Mouse (Mus musculus): ENCODE data around the gene Pigs.

Pigs gene

GRCm38 (mm10) chr11:78358330-78359007, 30.3 kb downstream of the Pigs start:
- in situ Hi-C loops (cut with MboI; ENCODE audit: unreplicated experiment in 2 of 2) = no loop called here

- in situ Hi-C loops (cut with MboI; ENCODE audit: unreplicated experiment in 2 of 2) = loop anchor here in 1 of 2 experiments (5.0 kb wide), 1 partner anchor 42 kb away; no protein-coding TSS in a partner anchor
Measured at GRCm38 (mm10) chr11:78360125-78360788, 32.0 kb downstream of the Pigs start.

GRCm38 (mm10) chr11:78360789-78361131, 32.5 kb downstream of the Pigs start:
- in situ Hi-C loops (cut with MboI; ENCODE audit: unreplicated experiment in 2 of 2) = loop anchor here in 1 of 2 experiments (5.0 kb wide), 1 partner anchor 42 kb away; no protein-coding TSS in a partner anchor

GRCm38 (mm10) chr11:78363309-78364007, 35.2 kb downstream of the Pigs start:
- in situ Hi-C loops (cut with MboI; ENCODE audit: unreplicated experiment in 2 of 2) = loop anchor here in 1 of 2 experiments (5.0 kb wide), 1 partner anchor 39 kb away; no protein-coding TSS in a partner anchor

- in situ Hi-C loops (cut with MboI; ENCODE audit: unreplicated experiment in 2 of 2) = loop anchor here in 1 of 2 experiments (5.0 kb wide), 1 partner anchor 38 kb away; no protein-coding TSS in a partner anchor
Measured at GRCm38 (mm10) chr11:78364103-78364502, 35.9 kb downstream of the Pigs start.

- in situ Hi-C loops (cut with MboI; ENCODE audit: unreplicated experiment in 2 of 2) = loop anchor here in 1 of 2 experiments (5.0 kb wide), 1 partner anchor 35 kb away; no protein-coding TSS in a partner anchor
Measured at GRCm38 (mm10) chr11:78367456-78368225, 39.4 kb downstream of the Pigs start.

- in situ Hi-C loops (cut with MboI; ENCODE audit: unreplicated experiment in 2 of 2) = no loop called here
Measured at GRCm38 (mm10) chr11:78370389-78370788, 42.2 kb downstream of the Pigs start.

- in situ Hi-C loops (cut with MboI; ENCODE audit: unreplicated experiment in 2 of 2) = no loop called here
Measured at GRCm38 (mm10) chr11:78371711-78372110, 43.5 kb downstream of the Pigs start.

- in situ Hi-C loops (cut with MboI; ENCODE audit: unreplicated experiment in 2 of 2) = no loop called here
Measured at GRCm38 (mm10) chr11:78372166-78372565, 44.0 kb downstream of the Pigs start.

GRCm38 (mm10) chr11:78372610-78373009, 44.4 kb downstream of the Pigs start:
- in situ Hi-C loops (cut with MboI; ENCODE audit: unreplicated experiment in 2 of 2) = no loop called here

- in situ Hi-C loops (cut with MboI; ENCODE audit: unreplicated experiment in 2 of 2) = no loop called here
Measured at GRCm38 (mm10) chr11:78374147-78374546, 45.9 kb downstream of the Pigs start.

GRCm38 (mm10) chr11:78377549-78378159, 49.4 kb downstream of the Pigs start:
- in situ Hi-C loops (cut with MboI; ENCODE audit: unreplicated experiment in 2 of 2) = no loop called here

GRCm38 (mm10) chr11:78380351-78380750, 52.1 kb downstream of the Pigs start:
- in situ Hi-C loops (cut with MboI; ENCODE audit: unreplicated experiment in 2 of 2) = no loop called here

- in situ Hi-C loops (cut with MboI; ENCODE audit: unreplicated experiment in 2 of 2) = no loop called here
Measured at GRCm38 (mm10) chr11:78380996-78381395, 52.8 kb downstream of the Pigs start.

GRCm38 (mm10) chr11:78382286-78382685, 54.1 kb downstream of the Pigs start:
- in situ Hi-C loops (cut with MboI; ENCODE audit: unreplicated experiment in 2 of 2) = no loop called here

GRCm38 (mm10) chr11:78382701-78383100, 54.5 kb downstream of the Pigs start:
- in situ Hi-C loops (cut with MboI; ENCODE audit: unreplicated experiment in 2 of 2) = no loop called here

GRCm38 (mm10) chr11:78385776-78386175, 57.6 kb downstream of the Pigs start:
- in situ Hi-C loops (cut with MboI; ENCODE audit: unreplicated experiment in 2 of 2) = no loop called here

GRCm38 (mm10) chr11:78386508-78387043, 58.4 kb downstream of the Pigs start, which contains the start of gene Foxn1:
Gene Foxn1 (minus strand): TSS chr11:78386558.
- in situ Hi-C loops (cut with MboI; ENCODE audit: unreplicated experiment in 2 of 2) = no loop called here
